Mouse (Mus musculus): ENCODE measurements around the gene Cntn2.

Gene Cntn2

DNA sequence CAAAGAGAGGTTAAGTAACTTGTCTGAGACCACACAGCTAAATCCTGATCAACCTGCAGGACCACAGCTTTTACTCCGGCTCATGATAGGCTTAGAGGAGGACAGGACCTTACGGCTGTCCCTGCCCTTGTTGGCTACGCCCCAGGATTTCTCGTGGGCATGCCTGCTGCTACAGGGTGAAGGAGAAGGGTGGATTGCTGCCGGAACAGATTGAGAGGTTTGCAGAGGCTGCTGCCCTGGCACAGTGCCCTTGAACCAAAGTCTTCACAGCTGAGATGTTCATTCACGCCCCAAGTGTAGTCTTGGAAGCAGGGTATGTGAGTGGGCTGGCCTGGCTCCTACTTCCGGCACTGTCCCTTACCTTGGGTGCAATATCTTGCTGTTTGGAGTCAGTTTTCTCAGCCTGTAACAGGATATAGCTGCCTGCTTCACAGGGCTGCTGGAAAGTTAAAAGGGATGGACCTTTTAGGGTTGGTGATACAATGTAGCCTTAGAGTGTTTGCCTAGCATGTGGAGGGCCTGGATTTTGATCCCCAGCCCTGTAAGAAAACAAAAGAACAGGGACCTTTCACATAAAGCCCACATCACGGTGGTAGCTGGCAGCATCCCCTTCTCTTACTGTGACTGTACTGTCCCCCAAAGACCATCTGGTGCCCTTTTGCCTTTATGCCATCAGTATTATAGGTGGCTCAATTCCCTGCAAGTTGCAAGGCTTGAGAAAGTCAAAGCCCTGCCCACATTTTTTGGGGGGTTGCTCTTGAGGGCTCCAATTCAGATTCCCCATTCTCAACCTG, 18.0 kb upstream of the Cntn2 start:
- in situ Hi-C loops (cut with MboI; ENCODE audit: low pct_unique_long_range_greater_than_20kb in 1 of 2, low sequenced_read_pairs in 2 of 2, unreplicated experiment in 1 of 2): no loop called here

DNA sequence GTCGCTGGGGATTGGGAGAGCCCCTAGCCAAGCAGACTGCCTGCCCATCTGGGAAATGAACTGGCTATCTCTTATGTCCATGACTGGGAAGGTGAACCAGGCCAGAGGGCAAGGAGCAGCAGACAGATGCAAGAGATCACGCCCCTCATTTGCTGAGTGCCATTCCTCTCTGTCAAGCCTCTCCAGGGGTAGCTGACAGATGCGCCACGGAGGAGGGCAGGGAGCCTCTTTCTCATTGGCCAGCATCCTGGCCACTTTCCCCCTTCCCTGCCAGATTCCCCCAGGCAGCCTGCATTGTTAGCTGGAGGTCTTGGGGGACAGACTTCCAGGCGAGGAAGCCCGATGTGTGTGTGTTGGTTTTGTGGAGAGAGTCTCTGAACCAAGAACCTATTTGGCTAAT, 16.0 kb upstream of the Cntn2 start:
- in situ Hi-C loops (cut with MboI; ENCODE audit: low pct_unique_long_range_greater_than_20kb in 1 of 2, low sequenced_read_pairs in 2 of 2, unreplicated experiment in 1 of 2): no loop called here

DNA sequence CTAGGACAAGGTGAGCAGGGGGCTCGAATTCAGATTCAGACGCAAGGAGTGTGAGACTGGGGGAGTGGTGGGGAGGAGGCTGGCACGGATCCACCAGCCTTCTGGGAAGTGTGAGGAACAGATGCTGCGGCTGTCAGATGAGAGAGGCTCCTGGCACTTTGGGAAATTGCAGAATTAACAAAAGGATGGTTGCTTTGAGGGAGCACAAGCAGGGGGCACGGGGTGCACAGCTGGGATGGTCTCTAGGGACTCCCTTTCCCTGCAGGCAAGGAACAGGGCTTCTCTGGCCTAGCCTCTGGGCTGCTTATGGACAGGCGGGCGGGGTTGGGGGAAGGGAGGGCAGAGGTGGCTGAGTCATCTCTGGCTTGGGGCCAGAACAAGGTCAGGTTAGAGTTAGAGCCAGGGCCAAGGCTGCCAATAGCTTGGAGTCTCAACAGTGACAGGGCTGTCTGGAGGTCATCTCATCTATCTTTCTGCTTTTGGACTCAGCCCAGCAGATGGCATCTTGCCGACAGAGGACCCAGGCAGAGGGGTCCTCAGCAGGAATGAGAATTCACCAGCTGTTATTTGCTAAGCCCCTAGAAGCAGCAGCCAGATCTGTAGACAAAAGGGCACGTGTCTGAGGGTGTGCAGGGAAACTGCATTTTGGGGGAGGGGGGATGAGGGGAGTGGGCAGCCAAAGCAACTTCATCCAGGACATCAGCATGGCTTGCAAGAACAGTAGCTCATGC, 15.0 kb upstream of the Cntn2 start:
- in situ Hi-C loops (cut with MboI; ENCODE audit: low pct_unique_long_range_greater_than_20kb in 1 of 2, low sequenced_read_pairs in 2 of 2, unreplicated experiment in 1 of 2): no loop called here

DNA sequence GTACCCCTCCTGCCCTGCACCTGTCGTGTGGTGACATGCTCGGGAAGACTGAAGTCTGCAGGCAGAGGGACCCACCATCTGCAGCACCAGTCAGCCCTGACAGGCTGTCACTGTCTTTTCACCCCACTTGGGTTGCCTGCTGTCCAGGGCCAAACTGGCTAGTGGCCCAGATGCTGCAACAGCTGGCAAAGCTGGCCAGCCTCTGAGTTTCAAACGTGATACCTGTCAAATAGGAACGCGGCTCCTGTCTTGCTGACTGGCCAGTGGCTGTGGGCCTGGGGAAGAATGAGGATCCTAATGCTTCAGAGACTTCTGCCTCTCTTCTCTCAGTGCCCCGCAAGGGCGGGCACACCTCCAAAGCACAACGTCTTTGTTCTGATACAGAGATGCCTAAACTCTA, 733 bp upstream of the Cntn2 start:
- in situ Hi-C loops (cut with MboI; ENCODE audit: low pct_unique_long_range_greater_than_20kb in 1 of 2, low sequenced_read_pairs in 2 of 2, unreplicated experiment in 1 of 2): no loop called here

- in situ Hi-C loops (cut with MboI; ENCODE audit: low pct_unique_long_range_greater_than_20kb in 1 of 2, low sequenced_read_pairs in 2 of 2, unreplicated experiment in 1 of 2): no loop called here
These were observed 1.0 kb downstream of the Cntn2 start for GRCm38 (mm10) chr1:132541824-132542599.

GRCm38 (mm10) chr1:132541171-132541823, 1.8 kb downstream of the Cntn2 start:
- in situ Hi-C loops (cut with MboI; ENCODE audit: low pct_unique_long_range_greater_than_20kb in 1 of 2, low sequenced_read_pairs in 2 of 2, unreplicated experiment in 1 of 2): no loop called here

GRCm38 (mm10) chr1:132540701-132541100, 2.4 kb downstream of the Cntn2 start:
- in situ Hi-C loops (cut with MboI; ENCODE audit: low pct_unique_long_range_greater_than_20kb in 1 of 2, low sequenced_read_pairs in 2 of 2, unreplicated experiment in 1 of 2): no loop called here

DNA sequence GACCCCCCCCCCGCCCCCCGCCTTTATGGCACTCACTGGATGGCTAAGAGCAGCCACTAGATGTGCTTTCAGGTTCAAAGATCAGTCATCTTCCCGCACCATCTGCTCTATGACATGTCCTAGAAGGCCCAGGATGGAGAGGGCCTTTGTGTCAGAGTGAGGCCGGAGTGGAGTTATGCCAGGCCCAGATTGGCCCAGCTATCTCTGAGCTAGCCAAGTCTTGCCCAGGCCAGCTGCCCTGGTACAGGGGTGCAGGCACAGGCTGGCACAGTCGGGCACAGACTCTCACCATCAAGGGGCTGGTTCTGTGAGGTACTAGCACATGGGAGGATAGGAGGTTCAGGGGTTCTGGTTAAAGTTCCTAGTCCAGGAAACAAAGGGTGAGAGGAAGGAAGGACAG, 5.3 kb downstream of the Cntn2 start:
- in situ Hi-C loops (cut with MboI; ENCODE audit: low pct_unique_long_range_greater_than_20kb in 1 of 2, low sequenced_read_pairs in 2 of 2, unreplicated experiment in 1 of 2): no loop called here

- in situ Hi-C loops (cut with MboI; ENCODE audit: low pct_unique_long_range_greater_than_20kb in 1 of 2, low sequenced_read_pairs in 2 of 2, unreplicated experiment in 1 of 2): no loop called here
These were observed 6.6 kb downstream of the Cntn2 start for GRCm38 (mm10) chr1:132536416-132536815.

- in situ Hi-C loops (cut with MboI; ENCODE audit: low pct_unique_long_range_greater_than_20kb in 1 of 2, low sequenced_read_pairs in 2 of 2, unreplicated experiment in 1 of 2): no loop called here
These were observed 7.5 kb downstream of the Cntn2 start for GRCm38 (mm10) chr1:132535541-132535940.

DNA sequence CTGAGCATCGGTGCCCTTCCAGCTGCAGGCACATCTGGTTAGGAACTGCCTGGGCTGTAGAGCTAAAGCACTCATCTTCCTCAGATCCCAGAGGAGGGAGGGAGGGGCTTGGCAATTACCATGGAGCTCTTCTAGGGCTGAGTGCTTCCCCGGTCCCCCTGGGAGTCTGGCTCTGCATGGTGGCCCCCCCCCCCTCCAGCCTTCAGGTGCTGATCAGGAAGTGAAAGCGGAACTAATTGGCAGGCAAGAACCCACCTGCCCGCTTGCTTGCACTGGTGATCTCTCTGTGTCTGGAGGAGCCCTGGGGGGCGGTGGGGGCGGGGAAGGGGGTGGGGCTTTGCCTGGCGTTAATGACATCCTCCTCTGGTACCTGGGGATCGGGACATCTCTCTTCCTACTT, 9.2 kb downstream of the Cntn2 start:
- in situ Hi-C loops (cut with MboI; ENCODE audit: low pct_unique_long_range_greater_than_20kb in 1 of 2, low sequenced_read_pairs in 2 of 2, unreplicated experiment in 1 of 2): no loop called here

DNA sequence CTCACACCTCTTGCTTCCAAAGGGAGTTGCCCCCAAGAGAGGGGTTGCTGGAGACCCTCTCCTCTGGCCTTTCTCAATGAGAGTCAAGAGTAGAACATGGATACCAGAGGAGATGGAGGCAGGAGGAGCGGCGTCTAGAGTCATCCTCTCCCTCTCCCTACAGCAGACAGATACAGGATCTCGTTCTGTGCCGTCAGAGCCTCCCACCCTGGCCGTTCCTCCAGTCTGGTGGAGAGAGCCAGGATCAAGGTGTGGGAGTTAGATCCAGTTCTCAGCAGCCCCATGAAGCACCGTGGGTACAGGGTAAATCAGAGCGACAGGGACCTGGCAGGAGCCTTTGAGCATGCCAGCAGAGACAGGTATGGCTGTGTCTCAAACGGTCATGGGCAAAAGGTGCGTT, 10.5 kb downstream of the Cntn2 start:
- in situ Hi-C loops (cut with MboI; ENCODE audit: low pct_unique_long_range_greater_than_20kb in 1 of 2, low sequenced_read_pairs in 2 of 2, unreplicated experiment in 1 of 2): no loop called here

DNA sequence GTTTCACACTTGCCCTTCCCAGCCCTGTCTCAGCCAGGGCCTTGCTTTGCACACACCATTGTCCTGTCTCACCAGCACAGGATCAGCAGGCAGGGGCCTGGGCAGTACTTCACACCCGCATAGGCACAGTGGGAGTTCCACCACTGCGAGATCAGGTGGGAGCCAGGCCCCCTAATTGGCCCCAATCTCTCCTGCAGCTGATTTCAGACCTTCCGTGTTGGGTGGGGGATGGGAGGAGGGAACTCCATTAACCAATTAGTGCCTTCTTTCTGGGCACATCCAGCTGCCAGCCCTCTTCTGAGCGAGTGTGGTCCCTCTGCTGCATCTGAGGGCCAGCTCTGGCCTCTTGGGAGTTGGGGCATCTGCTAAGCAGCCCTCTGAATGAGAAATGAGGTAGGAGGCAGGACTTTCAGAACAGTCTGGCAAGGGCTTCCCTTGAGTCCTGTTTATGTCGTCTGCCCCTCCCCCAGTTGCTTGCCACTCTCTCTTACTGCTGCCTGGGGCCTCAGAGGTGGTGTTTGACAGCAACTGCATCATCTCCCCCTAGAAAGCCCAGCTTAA, 12.3 kb downstream of the Cntn2 start:
- in situ Hi-C loops (cut with MboI; ENCODE audit: low pct_unique_long_range_greater_than_20kb in 1 of 2, low sequenced_read_pairs in 2 of 2, unreplicated experiment in 1 of 2): no loop called here

- in situ Hi-C loops (cut with MboI; ENCODE audit: low pct_unique_long_range_greater_than_20kb in 1 of 2, low sequenced_read_pairs in 2 of 2, unreplicated experiment in 1 of 2): loop anchor here (5.0 to 10.0 kb wide), 2 partner anchors 64 to 164 kb away; no protein-coding TSS in a partner anchor
These were observed 14.3 kb downstream of the Cntn2 start for GRCm38 (mm10) chr1:132528647-132529334.

- in situ Hi-C loops (cut with MboI; ENCODE audit: low pct_unique_long_range_greater_than_20kb in 1 of 2, low sequenced_read_pairs in 2 of 2, unreplicated experiment in 1 of 2): loop anchor here (5.0 to 10.0 kb wide), 2 partner anchors 64 to 163 kb away; no protein-coding TSS in a partner anchor
These were observed 15.0 kb downstream of the Cntn2 start for GRCm38 (mm10) chr1:132528071-132528470.

DNA sequence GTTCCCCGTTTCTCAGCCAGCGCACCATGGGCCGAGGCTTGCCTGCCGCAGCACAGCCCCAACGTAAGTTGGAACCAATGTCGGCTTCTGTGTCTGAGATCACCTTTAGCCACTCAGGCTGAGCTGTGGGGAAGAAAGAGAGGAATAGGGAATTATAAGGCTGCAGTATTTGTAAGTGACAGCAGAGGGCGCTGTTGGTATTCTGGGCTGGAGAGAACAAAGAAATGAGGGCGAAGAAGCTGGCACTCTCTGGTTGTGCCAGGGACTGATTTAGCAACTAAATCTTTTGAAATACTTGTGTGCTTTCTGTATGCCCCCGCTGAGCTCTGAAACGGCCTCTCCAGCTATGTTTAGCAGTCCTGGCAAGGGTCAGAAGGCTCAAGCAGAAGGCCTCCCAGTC, 17.2 kb downstream of the Cntn2 start:
- in situ Hi-C loops (cut with MboI; ENCODE audit: low pct_unique_long_range_greater_than_20kb in 1 of 2, low sequenced_read_pairs in 2 of 2, unreplicated experiment in 1 of 2): loop anchor here (5.0 to 10.0 kb wide), 2 partner anchors 66 to 161 kb away; no protein-coding TSS in a partner anchor

GRCm38 (mm10) chr1:132523920-132524319, 19.1 kb downstream of the Cntn2 start:
- in situ Hi-C loops (cut with MboI; ENCODE audit: low pct_unique_long_range_greater_than_20kb in 1 of 2, low sequenced_read_pairs in 2 of 2, unreplicated experiment in 1 of 2): loop anchor here in 1 of 2 experiments (10.0 kb wide), 1 partner anchor 159 kb away; no protein-coding TSS in a partner anchor

DNA sequence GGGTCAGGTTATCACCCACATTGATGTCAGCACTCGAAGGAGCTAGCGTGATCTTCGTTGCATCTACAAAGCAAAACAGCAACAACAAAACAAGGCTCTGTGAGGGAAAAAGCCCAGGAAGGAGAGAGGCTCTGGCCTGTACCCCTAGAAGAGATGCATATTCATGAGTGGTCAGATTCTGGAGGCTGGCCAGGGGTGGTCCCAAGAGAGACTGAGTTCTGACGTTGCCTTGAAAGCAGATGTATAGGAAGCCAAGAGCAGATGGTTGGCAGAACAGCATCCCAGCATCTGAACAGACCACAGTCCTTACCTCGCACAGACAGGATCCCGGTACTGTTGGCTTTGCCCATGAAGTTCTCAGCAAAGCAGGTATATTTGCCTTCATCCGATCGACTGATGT, 20.0 kb downstream of the Cntn2 start:
- in situ Hi-C loops (cut with MboI; ENCODE audit: low pct_unique_long_range_greater_than_20kb in 1 of 2, low sequenced_read_pairs in 2 of 2, unreplicated experiment in 1 of 2): loop anchor here in 1 of 2 experiments (10.0 kb wide), 1 partner anchor 158 kb away; no protein-coding TSS in a partner anchor
